ENCODE assay signal across 24 mouse cellular contexts in the genomic region with DNA sequence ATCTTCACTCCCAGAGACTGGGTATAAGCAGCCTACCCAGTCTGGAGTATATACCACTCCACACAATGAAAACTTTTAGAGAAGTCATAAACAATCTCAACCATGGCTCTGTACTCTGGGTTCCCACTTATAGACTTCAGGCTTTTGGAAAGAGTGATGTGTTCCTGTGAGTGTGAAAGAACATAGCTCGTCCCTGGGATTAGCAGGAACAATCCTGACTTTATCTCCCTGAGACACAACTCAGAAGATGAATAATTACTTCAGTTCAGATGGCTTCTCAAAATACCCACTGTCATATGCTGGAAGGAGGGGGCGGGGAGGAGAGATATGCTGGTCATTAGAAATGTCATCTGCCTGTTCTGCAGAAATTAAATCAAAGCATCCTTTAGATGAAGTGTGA.
DNase-seq lines count a peak whose midpoint lies in the region; ATAC-seq lines count a peak whose summit lies in the region.
"Had no signal": no experiment of that assay in that cellular context is flagged by ENCODE, and none has a peak within 500 bp of the region (broad histone marks: within the 10 kb centered on the region; RNA-seq: fewer than 3 reads in every experiment).

No protein-coding gene starts in this region.

- 0 out of 2 replicates have a peak, but pooled peaks have one; percentile 11 for ATAC-seq in hindbrain, embryonic 14.5 days (ENCODE audit: low FRiP score)
- ATAC-seq in hindbrain, embryonic 12.5 days (ENCODE audit: low FRiP score), result no peak
- 0 out of 2 replicates have a peak, but pooled peaks have one; percentile 30 for ATAC-seq in midbrain, embryonic 12.5 days (ENCODE audit: low FRiP score, low read depth)
- no peak for ATAC-seq in midbrain, embryonic 14.5 days (ENCODE audit: low FRiP score, low TSS enrichment)
- 0 out of 2 replicates have a peak, but pooled peaks have one; percentile 50 for ATAC-seq in common myeloid progenitor, adult 5-6 weeks (replicated peaks; ENCODE audit: low read depth, poor library complexity, severe bottlenecking)
- ATAC-seq: forebrain, embryonic 14.5 days; forebrain, embryonic 16.5 days had no signal

- no peak overlapping the region for H3K27ac ChIP-seq in hindbrain, embryonic 14.5 days
- no peak overlapping the region for H3K27ac ChIP-seq in hindbrain, embryonic 12.5 days
- H3K27ac ChIP-seq in midbrain, embryonic 12.5 days (replicated peaks), result no peak overlapping the region
- H3K27ac ChIP-seq in midbrain, embryonic 14.5 days (replicated peaks; ENCODE audit: low read depth, low read length), result no peak overlapping the region
- H3K27ac ChIP-seq: embryonic facial prominence, embryonic 13.5 days; embryonic facial prominence, embryonic 15.5 days; forebrain, embryonic 10.5 days; forebrain, embryonic 12.5 days had no signal

- H3K9ac ChIP-seq in hindbrain, embryonic 14.5 days, result no peak overlapping the region
- H3K9ac ChIP-seq in hindbrain, embryonic 12.5 days, result no peak overlapping the region
- H3K9ac ChIP-seq in midbrain, embryonic 12.5 days (replicated peaks), result no peak overlapping the region
- H3K9ac ChIP-seq in midbrain, embryonic 14.5 days (replicated peaks; ENCODE audit: low read length), result no peak overlapping the region
- H3K9ac ChIP-seq: embryonic facial prominence, embryonic 13.5 days; embryonic facial prominence, embryonic 15.5 days; forebrain, embryonic 12.5 days had no signal

- no peaks in the 10 kb centered on the region for H3K9me3 ChIP-seq in hindbrain, embryonic 14.5 days (ENCODE audit: control insufficient read depth, low read length)
- no peaks in the 10 kb centered on the region for H3K9me3 ChIP-seq in hindbrain, embryonic 12.5 days (replicated peaks)
- H3K9me3 ChIP-seq in midbrain, embryonic 12.5 days, result peaks cover 4% of the 10 kb centered on the region; the same call in 1 of the 2 replicates
- no peaks in the 10 kb centered on the region for H3K9me3 ChIP-seq in midbrain, embryonic 14.5 days (ENCODE audit: control insufficient read depth, low read length)
- H3K9me3 ChIP-seq: embryonic facial prominence, embryonic 13.5 days; embryonic facial prominence, embryonic 15.5 days; forebrain, embryonic 10.5 days; forebrain, embryonic 12.5 days had no signal

- no peaks in the 10 kb centered on the region for H3K36me3 ChIP-seq in hindbrain, embryonic 14.5 days (replicated peaks; ENCODE audit: control insufficient read depth, insufficient read depth)
- H3K36me3 ChIP-seq in hindbrain, embryonic 12.5 days, result no peaks in the 10 kb centered on the region
- H3K36me3 ChIP-seq in midbrain, embryonic 12.5 days, result no peaks in the 10 kb centered on the region
- no peaks in the 10 kb centered on the region for H3K36me3 ChIP-seq in midbrain, embryonic 14.5 days (ENCODE audit: control insufficient read depth, insufficient read depth, low read length)
- H3K36me3 ChIP-seq: embryonic facial prominence, embryonic 13.5 days; embryonic facial prominence, embryonic 15.5 days; forebrain, embryonic 10.5 days; forebrain, embryonic 12.5 days had no signal

- no peaks in the 10 kb centered on the region for H3K4me1 ChIP-seq in hindbrain, embryonic 14.5 days (replicated peaks; ENCODE audit: control insufficient read depth, insufficient read depth, low read length)
- no peaks in the 10 kb centered on the region for H3K4me1 ChIP-seq in hindbrain, embryonic 12.5 days
- no peaks in the 10 kb centered on the region for H3K4me1 ChIP-seq in midbrain, embryonic 12.5 days
- H3K4me1 ChIP-seq in midbrain, embryonic 14.5 days (ENCODE audit: control insufficient read depth, insufficient read depth, low read length), result no peaks in the 10 kb centered on the region
- H3K4me1 ChIP-seq: embryonic facial prominence, embryonic 13.5 days; embryonic facial prominence, embryonic 15.5 days; forebrain, embryonic 10.5 days; forebrain, embryonic 12.5 days had no signal

- DNase-seq in hindbrain, embryonic 14.5 days (ENCODE audit: low spot score), result no peak
- DNase-seq in layer of hippocampus, adult 9-11 months, result peak; percentile 24
- DNase-seq in layer of hippocampus, postnatal 10 days (ENCODE audit: low spot score in 2 of 2), result no peak
- no peak for DNase-seq in midbrain, embryonic 14.5 days
- no peak for DNase-seq in lung, postnatal 4 days
- DNase-seq: adrenal gland, adult 2 months; adrenal gland, postnatal 10 days; adrenal gland, postnatal 25 days; cerebellum, adult 11-12 months; cerebellum, adult 2 months; cerebellum, adult 9-10 months; cerebellum, postnatal 10 days; cerebellum, postnatal 25 days; embryo, embryonic 11 days had no signal

- H3K4me3 ChIP-seq in hindbrain, embryonic 14.5 days (replicated peaks; ENCODE audit: low read length), result no peak overlapping the region
- no peak overlapping the region for H3K4me3 ChIP-seq in hindbrain, embryonic 12.5 days
- no peak overlapping the region for H3K4me3 ChIP-seq in midbrain, embryonic 12.5 days
- no peak overlapping the region for H3K4me3 ChIP-seq in midbrain, embryonic 14.5 days (replicated peaks; ENCODE audit: low read depth, low read length)
- H3K4me3 ChIP-seq: embryonic facial prominence, embryonic 13.5 days; embryonic facial prominence, embryonic 15.5 days; erythroblast, embryonic 14.5 days; forebrain, embryonic 10.5 days; forebrain, embryonic 12.5 days had no signal

- no peaks in the 10 kb centered on the region for H3K27me3 ChIP-seq in hindbrain, embryonic 14.5 days (ENCODE audit: control insufficient read depth, insufficient read depth, low read length)
- no peaks in the 10 kb centered on the region for H3K27me3 ChIP-seq in hindbrain, embryonic 12.5 days
- no peaks in the 10 kb centered on the region for H3K27me3 ChIP-seq in midbrain, embryonic 12.5 days
- no peaks in the 10 kb centered on the region for H3K27me3 ChIP-seq in midbrain, embryonic 14.5 days (ENCODE audit: control insufficient read depth, insufficient read depth, low read length)
- H3K27me3 ChIP-seq: embryonic facial prominence, embryonic 13.5 days; embryonic facial prominence, embryonic 15.5 days; forebrain, embryonic 12.5 days had no signal

- H3K4me2 ChIP-seq in hindbrain, embryonic 14.5 days (replicated peaks), result no peak overlapping the region
- H3K4me2 ChIP-seq in hindbrain, embryonic 12.5 days (replicated peaks), result no peak overlapping the region
- no peak overlapping the region for H3K4me2 ChIP-seq in midbrain, embryonic 12.5 days (replicated peaks)
- no peak overlapping the region for H3K4me2 ChIP-seq in midbrain, embryonic 14.5 days (ENCODE audit: low read length)
- H3K4me2 ChIP-seq: embryonic facial prominence, embryonic 13.5 days; embryonic facial prominence, embryonic 15.5 days; forebrain, embryonic 12.5 days had no signal

- WGBS in hindbrain, embryonic 14.5 days, result 84% methylated on average over 2 of the region's 2 CpGs
- 77% methylated on average over 2 of the region's 2 CpGs for WGBS in hindbrain, embryonic 12.5 days
- WGBS in midbrain, embryonic 12.5 days, result 79% methylated on average over 2 of the region's 2 CpGs
- WGBS in midbrain, embryonic 14.5 days, result 73% methylated on average over 2 of the region's 2 CpGs

Comparison
In these comparisons a context has a peak if more than half of its experiments do, and no peak if none do; other contexts are left out.
1. ATAC-seq: peak in hindbrain, embryonic 14.5 days (single experiment), midbrain, embryonic 12.5 days (single experiment) and common myeloid progenitor, adult 5-6 weeks (single experiment); none in hindbrain, embryonic 12.5 days (single experiment) and midbrain, embryonic 14.5 days (single experiment).